Mouse (Mus musculus) midbrain, postnatal 0 days (tissue): Measurements from ENCODE around the gene Prn. TPM values are rescaled to one million over a fixed set of nuclear protein-coding genes. Genes with fewer than 3 reads are reported as not detected.

Experiments used
- ATAC-seq: fragments of 200-750 bp; cut with Nextera tagmentation; 2 replicates; pipeline ENCODE4 v1.8.0; 2017; ENCODE audit warnings: moderate number of reproducible peaks, mild to moderate bottlenecking, moderate TSS enrichment, moderate library complexity; ENCODE audit not compliant: low FRiP score
- DNase-seq: peaks from one replicate; pipeline ENCODE4 v3.0.0-alpha.2; 2015; ENCODE audit warnings: low spot score
- H3K27ac ChIP-seq: fragments of 300-500 bp; sonication (generic); 2 replicates; pipeline ENCODE4 v1.5.1; 2014; ENCODE audit warnings: low read depth, mild to moderate bottlenecking, low read length, mixed read lengths
- H3K27me3 ChIP-seq: fragments of 300-500 bp; sonication (generic); 2 replicates; pipeline ENCODE4 v1.6.1; 2014; ENCODE audit warnings: low read length, control low read depth, mixed read lengths; ENCODE audit not compliant: insufficient read depth
- H3K36me3 ChIP-seq: fragments of 300-500 bp; sonication (generic); 2 replicates; pipeline ENCODE4 v1.6.1; 2014; ENCODE audit warnings: low read length, control low read depth, mixed read lengths; ENCODE audit not compliant: insufficient read depth
- H3K4me1 ChIP-seq: fragments of 300-500 bp; sonication (generic); 2 replicates; pipeline ENCODE4 v1.6.1; 2014; ENCODE audit warnings: mild to moderate bottlenecking, control low read depth, antibody characterized with exemption, low read length, mixed read lengths; ENCODE audit not compliant: insufficient read depth
- H3K4me2 ChIP-seq: fragments of 300-500 bp; sonication (generic); 2 replicates; pipeline ENCODE4 v1.6.1; 2014; ENCODE audit warnings: low read depth, mild to moderate bottlenecking, low read length, mixed read lengths; ENCODE audit not compliant: poor library complexity, severe bottlenecking
- H3K4me3 ChIP-seq: fragments of 300-500 bp; sonication (generic); 2 replicates; pipeline ENCODE4 v1.5.1; 2014; ENCODE audit warnings: low read depth, mild to moderate bottlenecking, low read length, moderate library complexity
- H3K9ac ChIP-seq: fragments of 300-500 bp; sonication (generic); replicated peaks from 2 replicates; pipeline ENCODE4 v1.6.1; 2014; ENCODE audit warnings: mild to moderate bottlenecking, low read length, moderate library complexity, mixed read lengths; ENCODE audit not compliant: poor library complexity, severe bottlenecking
- H3K9me3 ChIP-seq: fragments of 300-500 bp; sonication (generic); 2 replicates; pipeline ENCODE4 v1.6.1; 2016; ENCODE audit warnings: low read length, control low read depth
- CTCF ChIP-seq: IDR thresholded peaks from 2 replicates; pipeline ENCODE4 v1.5.1; 2016; ENCODE audit warnings: antibody characterized with exemption, mild to moderate bottlenecking
- WGBS: fragments of 180-500 bp; shearing (Covaris S2); extraction: QIAGEN DNeasy Blood & Tissue Kit; methylation state at CpG from one replicate; pipeline ENCODE4 v1.1.7; 2014; 5-methylcytosine and 5-hydroxymethylcytosine counted together
- polyA plus RNA-seq: library from polyadenylated mRNA; unstranded; fragments of >200 nt; fragmentation: Nextera tagmentation; extraction: Ambion mirVana; gene quantifications from 2 replicates; pipeline ENCODE4 v1.2.1, GENCODE M21; 2015
- total RNA-seq: library from RNA; depleted of rRNA; stranded (reverse); fragments of >200 nt; gene quantifications from 2 replicates; pipeline ENCODE4 v1.2.3, GENCODE M21; 2014

Prn gene
- total and polyA plus RNA-seq, 2 experiments from 2014 or later = not detected

DNA sequence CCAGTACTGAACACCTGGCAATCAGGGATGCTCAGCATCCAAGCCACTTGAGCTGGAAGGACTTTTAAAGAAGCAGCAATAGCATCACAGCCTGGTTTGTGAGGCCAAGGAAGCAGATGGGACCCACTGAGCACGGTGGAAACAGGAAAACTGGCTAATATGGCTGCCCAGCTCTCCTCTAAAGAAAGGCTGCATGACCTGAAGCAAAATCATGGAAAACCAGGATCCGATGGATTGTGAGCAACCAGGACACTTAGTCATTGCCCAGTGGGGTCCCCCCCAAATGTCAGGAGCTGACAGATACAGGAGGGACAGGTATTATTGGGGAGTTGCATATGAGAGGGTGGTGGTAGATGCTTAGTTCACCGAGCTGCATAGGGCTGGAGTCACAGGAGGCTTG, 38.4 kb downstream of the Prn start:
- Histone ChIP-seq H3K4me3 (no peak overlapping the region), H3K36me3 (no peaks in the 10 kb centered on the region), H3K4me1 (no peaks in the 10 kb centered on the region), H3K4me2 (no peak overlapping the region), H3K27me3 (peaks cover 5% of the 10 kb centered on the region; the same call in 1 of the 2 replicates), H3K9ac (no peak overlapping the region), H3K9me3 (no peaks in the 10 kb centered on the region), H3K27ac (no peak overlapping the region)
- DNase-seq = no peak
- no peak for TF ChIP-seq CTCF
- no peak for ATAC-seq
- WGBS = 78% methylated on average over 3 of the region's 3 CpGs

DNA sequence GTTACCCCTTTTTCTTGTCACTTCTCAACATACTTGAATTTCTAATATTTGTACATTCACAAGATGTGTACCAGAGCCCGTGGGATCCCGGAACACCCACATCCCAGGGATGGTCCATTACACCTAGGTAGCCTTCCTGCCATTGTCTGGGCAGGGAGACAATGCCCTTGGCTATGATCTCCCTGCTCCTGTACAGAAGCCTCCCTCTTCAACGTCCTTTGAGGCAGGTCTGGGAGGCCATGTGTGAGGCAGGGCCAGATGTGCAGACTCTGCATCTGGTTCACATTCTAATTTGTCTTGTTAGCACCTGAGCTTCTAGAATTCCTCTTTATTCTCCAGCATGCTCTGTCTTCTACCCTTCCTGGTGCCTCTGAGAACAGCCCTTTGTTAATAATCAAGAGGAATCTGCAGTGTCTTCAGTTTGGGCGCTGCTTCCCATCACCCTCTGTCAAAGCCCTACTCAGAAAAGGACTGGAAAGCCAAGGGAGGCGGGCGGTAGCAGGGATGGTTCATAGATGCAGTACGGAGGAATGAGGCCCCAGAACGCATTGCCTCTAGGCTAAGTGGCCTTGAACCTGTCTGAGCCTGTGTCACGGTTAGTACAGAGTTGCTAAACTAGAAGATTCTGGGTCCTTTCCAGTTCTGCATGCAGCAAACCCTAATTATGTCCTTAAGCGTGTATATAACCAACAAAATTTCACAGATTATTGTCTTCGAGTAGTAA, 39.3 kb downstream of the Prn start:
- TF ChIP-seq CTCF = no peak
- no peak overlapping the region for H3K27ac ChIP-seq
- peaks cover 11% of the 10 kb centered on the region for H3K27me3 ChIP-seq
- H3K4me1 ChIP-seq = no peaks in the 10 kb centered on the region
- no peak overlapping the region for H3K4me2 ChIP-seq
- H3K9ac ChIP-seq = no peak overlapping the region
- DNase-seq (no peak), ATAC-seq (no peak)
- H3K36me3 ChIP-seq = no peaks in the 10 kb centered on the region
- H3K4me3 ChIP-seq = no peak overlapping the region
- no peaks in the 10 kb centered on the region for H3K9me3 ChIP-seq
- 72% methylated on average over 11 of the region's 11 CpGs for WGBS

- Histone ChIP-seq H3K36me3 (no peaks in the 10 kb centered on the region), H3K27me3 (peaks cover 11% of the 10 kb centered on the region), H3K9ac (no peak overlapping the region), H3K27ac (no peak overlapping the region), H3K9me3 (no peaks in the 10 kb centered on the region), H3K4me2 (no peak overlapping the region), H3K4me3 (no peak overlapping the region), H3K4me1 (no peaks in the 10 kb centered on the region)
- 45% methylated on average over 9 of the region's 9 CpGs for WGBS
- DNase-seq (peak; percentile 82), ATAC-seq (no peak)
- TF ChIP-seq CTCF = peak; percentile 91
These were observed 40.2 kb downstream of the Prn start for GRCm38 (mm10) chr2:131949767-131950597.

DNA sequence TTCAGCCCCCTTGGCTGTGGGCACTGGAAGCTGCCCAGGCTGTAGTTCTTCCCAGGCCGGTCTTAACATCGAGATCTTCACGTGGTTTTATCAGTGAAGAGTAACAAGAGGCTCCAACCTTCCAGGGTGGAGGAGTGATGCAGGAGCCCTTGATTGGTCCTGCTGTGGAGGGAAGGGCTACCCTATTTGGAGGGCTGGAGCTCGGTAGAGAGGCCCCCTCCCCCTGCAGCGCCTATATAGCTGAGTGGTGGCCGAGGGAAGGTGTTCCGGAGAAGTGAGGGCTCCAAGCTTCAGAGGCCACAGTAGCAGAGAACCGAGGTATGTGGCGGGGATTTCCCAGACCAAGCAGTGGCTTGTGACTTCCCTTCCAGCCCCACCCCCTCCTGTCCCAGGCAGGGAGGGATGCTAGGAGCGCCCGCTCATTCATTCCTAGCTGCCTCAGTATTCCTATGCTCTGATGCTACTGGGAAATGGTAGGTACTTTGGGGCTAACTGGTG, 40.9 kb downstream of the Prn start, which contains the start of gene Prnd:
Prnd (plus strand) TSS at position 264 of the 498 bp plus-strand sequence.
- no peak for ATAC-seq
- DNase-seq = no peak
- 26% methylated on average over 11 of the region's 11 CpGs for WGBS

DNA sequence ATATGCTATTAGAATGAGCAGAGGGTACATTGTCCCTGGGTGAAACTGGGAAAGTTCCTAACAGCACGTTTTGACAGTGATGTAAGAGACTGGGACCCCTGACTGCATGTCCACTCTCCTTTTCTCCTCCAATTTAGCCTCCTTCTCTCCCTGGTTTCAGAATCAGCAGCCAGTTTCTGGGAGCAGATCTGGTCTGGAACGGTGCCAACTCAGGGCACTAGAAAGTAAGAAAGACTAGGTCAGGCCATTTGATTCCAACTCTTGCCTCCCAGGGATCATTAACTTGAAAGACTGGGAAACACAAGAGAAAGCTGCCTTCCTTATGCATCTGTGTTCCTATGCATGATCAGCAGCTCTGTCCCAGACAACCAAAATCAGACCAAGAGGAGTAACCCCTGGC, 42.7 kb downstream of the Prn start:
- DNase-seq (no peak), ATAC-seq (no peak)
- Histone ChIP-seq H3K9me3 (no peaks in the 10 kb centered on the region), H3K9ac (no peak overlapping the region), H3K27me3 (peaks cover 11% of the 10 kb centered on the region), H3K4me2 (no peak overlapping the region), H3K27ac (no peak overlapping the region), H3K36me3 (no peaks in the 10 kb centered on the region), H3K4me1 (no peaks in the 10 kb centered on the region), H3K4me3 (no peak overlapping the region)
- TF ChIP-seq CTCF = no peak
- 49% methylated on average over 2 of the region's 2 CpGs for WGBS

More for the DNA sequence above, 40.9 kb downstream of the Prn start, which contains the start of gene Prnd:
- H3K9me3 ChIP-seq = no peaks in the 10 kb centered on the region
- H3K27ac ChIP-seq = no peak within 1 kb of the TSS
- no peaks in the 10 kb centered on the region for H3K36me3 ChIP-seq
- no peak within 1 kb of the TSS for H3K4me2 ChIP-seq
- TF ChIP-seq CTCF = no peak
- no peak within 1 kb of the TSS for H3K4me3 ChIP-seq
- no peaks in the 10 kb centered on the region for H3K4me1 ChIP-seq
- H3K9ac ChIP-seq = no peak within 1 kb of the TSS
- peaks cover 11% of the 10 kb centered on the region for H3K27me3 ChIP-seq
